Mouse (Mus musculus): ENCODE results near the gene Cubn.

Cubn gene

GRCm38 (mm10) chr2:13491734-13492133 is at the start of gene Cubn:
Gene Cubn, minus strand, starts transcription at chr2:13491813.
- DNase-seq (ENCODE audit: low read depth, low spot score), result no peak

- no peak for DNase-seq (ENCODE audit: low read depth, low spot score)
These were observed 48.2 kb upstream of the Cubn start for GRCm38 (mm10) chr2:13539860-13540259.

- no peak for DNase-seq (ENCODE audit: low read depth, low spot score)
These were observed 47.2 kb upstream of the Cubn start for GRCm38 (mm10) chr2:13538704-13539377.

DNA sequence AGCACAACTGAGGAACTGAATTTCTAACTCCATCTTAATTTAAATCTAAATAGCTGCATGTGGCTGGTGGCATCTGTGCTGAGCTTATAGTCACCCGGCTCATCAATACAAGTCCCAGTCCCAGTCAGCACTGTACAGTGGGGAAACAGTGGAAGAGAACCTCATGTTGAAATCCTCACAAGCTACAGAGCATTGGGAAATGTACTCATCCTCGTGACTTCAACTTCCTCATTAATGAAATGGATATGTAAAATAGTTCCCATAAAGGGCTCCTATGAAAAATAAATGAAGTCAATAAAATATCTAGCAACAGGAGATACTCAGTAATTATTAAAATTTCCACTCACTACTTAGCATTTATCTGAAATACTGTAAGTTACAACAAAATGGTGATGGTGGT is 46.6 kb upstream of the Cubn start:
- no peak for DNase-seq (ENCODE audit: low read depth, low spot score)

- peak; percentile 46 for DNase-seq (ENCODE audit: low read depth, low spot score)
These were observed 46.1 kb upstream of the Cubn start for GRCm38 (mm10) chr2:13537733-13538132.

- DNase-seq (ENCODE audit: low read depth, low spot score), result no peak
These were observed 45.1 kb upstream of the Cubn start for GRCm38 (mm10) chr2:13536747-13537146.

- no peak for DNase-seq (ENCODE audit: low read depth, low spot score)
These were observed 39.0 kb upstream of the Cubn start for GRCm38 (mm10) chr2:13530639-13531038.

- DNase-seq (ENCODE audit: low read depth, low spot score), result no peak
These were observed 37.8 kb upstream of the Cubn start for GRCm38 (mm10) chr2:13529253-13529933.

GRCm38 (mm10) chr2:13527531-13527930 is 35.9 kb upstream of the Cubn start:
- no peak for DNase-seq (ENCODE audit: low read depth, low spot score)

DNA sequence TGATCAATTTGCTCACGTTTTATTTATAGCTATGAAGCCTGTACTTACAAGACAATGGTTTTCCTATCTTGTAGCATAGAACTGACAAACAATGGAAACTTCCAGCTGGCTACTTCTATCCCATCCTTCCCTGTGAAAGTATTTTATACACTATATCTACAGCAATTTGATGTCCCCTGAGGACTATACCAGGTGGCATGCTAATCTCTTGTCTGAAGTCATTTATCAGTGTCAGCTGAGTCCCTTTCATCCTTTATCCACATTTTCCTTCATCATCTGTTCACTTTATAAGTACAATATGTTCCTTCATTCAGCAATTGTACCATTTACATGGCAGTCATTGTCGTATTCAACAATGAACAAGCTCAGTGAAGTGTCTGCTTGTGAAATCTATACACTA is 35.5 kb upstream of the Cubn start:
- no peak for DNase-seq (ENCODE audit: low read depth, low spot score)

DNA sequence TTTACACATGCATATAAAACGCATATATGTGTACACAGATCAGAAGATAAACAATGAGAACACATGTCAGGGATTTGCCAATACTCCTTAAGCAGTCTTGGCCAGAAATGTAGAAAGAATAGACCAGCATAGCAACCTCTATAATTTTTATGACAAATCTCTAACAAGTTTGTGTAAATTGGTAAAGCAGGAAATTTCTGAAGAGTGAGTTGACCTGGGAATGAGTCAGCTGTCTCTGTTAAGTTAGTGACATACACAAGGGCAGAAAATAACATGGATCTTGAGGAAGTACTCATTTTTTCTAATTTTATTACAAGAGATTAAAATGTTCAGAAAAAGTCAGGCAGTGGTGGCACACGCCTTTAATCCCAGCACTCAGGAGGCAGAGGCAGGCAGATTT is 34.6 kb upstream of the Cubn start:
- DNase-seq (ENCODE audit: low read depth, low spot score), result no peak

DNA sequence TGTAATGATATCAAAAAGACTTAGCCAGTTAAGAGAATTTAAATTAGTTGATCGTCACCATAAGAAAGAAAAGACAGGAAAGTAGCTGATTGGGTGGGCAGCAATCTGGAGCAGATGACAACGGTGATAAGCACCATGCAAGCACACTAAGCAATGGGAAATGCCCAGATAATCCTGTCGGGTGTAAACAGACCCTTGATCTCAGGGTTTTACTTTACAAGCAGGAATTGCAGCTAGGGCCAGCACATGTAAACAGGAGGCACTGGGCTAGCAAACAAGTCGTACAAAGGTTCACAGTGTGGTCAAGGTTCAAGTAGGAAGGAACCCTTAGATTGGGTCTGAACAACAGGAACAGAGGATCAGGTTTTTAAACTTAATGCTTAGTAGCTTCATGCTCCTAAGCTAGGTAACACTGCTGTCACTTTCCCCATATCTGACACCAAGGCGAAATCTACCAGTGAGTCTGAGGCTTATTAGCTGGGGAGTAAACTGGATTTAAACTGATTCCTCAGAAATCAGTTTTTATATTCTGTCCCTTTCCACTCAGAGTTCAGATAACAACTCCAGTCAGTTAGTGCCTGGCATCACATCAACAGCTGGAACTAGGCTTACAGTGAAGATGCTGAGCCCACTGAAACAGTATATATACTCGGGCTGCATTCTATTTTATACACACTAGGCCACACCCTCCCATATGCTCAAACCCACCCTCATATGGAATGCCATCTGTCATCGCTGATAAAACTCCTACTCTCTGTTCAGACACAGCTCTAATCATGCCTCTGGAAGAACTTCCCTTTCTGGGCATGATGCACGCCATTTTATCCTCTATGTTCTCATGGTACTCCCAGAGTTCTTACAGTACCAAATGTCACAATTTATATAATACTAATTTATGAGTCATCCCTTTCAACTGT is 32.2 kb upstream of the Cubn start:
- DNase-seq (ENCODE audit: low read depth, low spot score), result no peak

- DNase-seq (ENCODE audit: low read depth, low spot score), result no peak
These were observed 30.5 kb upstream of the Cubn start for GRCm38 (mm10) chr2:13522106-13522505.

DNA sequence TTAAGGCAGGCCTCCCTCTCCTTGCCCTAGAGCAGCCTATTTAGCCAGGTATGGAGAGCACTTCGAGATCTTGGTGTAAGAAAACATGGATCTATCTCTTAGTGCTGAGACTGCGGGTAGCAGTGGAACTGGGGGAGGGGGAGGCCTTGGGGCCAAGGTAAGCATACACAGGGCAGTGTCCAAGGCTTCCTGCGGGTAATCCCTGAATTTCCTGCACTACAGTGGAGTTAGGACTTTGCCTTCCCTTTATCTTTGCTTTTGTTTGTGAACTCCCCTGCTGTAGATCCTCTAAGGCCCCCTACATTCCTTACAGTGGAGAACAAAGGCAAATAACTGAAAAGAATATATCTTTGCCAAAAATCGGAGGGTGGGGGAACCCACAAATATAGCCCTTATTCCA is 23.3 kb upstream of the Cubn start:
- no peak for DNase-seq (ENCODE audit: low read depth, low spot score)

GRCm38 (mm10) chr2:13502717-13503116 is 11.1 kb upstream of the Cubn start:
- DNase-seq (ENCODE audit: low read depth, low spot score), result no peak

- DNase-seq (ENCODE audit: low read depth, low spot score), result no peak
These were observed 9.9 kb upstream of the Cubn start for GRCm38 (mm10) chr2:13501553-13501952.

DNA sequence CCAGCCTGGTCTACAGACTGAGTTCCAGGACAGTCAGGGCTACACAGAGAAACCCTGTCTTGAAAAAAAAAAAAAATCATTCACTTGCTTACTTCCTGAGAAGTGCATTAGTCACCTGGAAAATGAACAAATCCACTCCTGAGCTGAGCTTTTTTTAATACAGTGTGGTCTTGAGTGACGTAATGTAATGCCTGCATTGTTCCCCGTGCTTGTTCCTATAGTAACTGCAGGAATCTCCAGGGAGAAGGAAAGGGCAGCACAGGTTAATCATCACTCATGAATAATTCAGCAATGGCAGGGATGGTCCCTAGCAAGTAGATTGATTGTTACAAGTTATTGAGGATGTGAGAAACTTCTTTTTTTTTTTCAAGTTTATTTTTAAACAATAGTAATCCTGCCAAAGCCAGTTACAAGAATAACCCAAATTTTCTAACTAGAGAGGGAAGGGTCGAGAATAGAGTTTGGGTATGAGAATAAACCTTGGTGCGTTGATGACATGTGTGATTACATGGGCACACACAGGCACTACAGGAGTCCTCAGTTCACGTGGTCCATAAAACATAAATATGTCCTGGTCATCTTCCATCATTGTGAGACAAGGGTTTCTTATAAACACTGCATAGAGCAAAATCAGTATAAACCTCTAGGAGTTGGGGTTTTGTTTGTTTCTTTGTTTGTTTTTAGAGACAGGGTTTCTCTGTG is 8.8 kb upstream of the Cubn start:
- DNase-seq (ENCODE audit: low read depth, low spot score), result no peak

DNA sequence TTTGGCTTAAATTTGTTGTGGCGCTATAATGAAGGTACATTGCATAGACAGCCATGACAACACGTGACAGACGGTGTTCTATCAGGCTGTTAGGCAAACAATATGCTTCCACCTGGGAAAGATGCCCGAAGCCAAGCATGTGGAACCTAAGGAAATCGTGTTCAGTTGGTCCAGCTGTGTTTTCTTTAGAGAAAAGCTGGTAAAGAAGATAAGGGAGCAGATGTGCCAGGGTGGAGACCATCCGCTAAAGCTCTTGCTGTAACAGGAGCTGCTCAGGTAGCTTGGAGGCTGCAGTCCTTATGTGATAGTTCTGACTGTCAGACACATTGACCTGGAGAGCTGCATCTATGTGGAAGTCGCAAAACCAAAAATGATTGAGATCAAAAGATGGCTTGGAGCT is 7.6 kb upstream of the Cubn start:
- no peak for DNase-seq (ENCODE audit: low read depth, low spot score)

GRCm38 (mm10) chr2:13496087-13496486 is 4.5 kb upstream of the Cubn start:
- DNase-seq (ENCODE audit: low read depth, low spot score), result no peak

DNA sequence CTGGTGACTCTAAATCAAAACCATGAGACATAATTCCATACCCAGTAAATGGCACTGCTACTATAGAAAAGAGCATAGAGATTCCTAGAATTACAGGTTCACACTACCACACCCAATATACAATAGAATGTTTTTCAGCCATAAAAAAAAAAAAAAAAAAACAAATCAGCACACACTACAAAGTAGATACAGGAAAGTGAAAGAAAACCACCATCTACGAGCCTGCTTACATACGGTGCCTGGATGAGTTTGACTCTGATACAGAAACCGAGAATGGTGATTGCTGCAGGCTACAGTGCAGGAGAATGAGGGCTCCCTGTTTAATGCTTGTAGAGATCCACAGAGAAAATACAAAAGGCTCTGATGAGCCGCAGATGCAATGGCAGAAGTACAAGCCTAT is 1.3 kb upstream of the Cubn start:
- DNase-seq (ENCODE audit: low read depth, low spot score), result peak; percentile 24

DNA sequence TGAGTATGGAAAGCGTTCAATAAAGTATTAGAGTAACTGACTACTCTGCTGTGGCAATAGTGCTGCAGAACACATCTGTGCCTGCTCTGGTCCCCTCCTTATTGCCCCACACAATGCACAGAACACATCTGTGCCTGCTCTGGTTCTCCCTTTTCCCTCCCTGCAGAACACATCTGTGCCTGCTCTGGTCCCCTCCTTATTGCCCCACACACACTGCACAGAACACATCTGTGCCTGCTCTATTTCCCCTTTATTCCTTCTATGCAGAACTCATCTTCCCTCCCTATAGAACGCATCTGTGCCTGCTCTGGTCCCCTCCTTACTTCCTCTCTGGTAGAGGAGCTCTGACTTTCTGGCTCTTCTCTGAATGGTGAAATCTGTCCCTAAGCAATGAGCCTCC is 1.1 kb downstream of the Cubn start:
- no peak for DNase-seq (ENCODE audit: low read depth, low spot score)

GRCm38 (mm10) chr2:13486470-13486869 is 5.1 kb downstream of the Cubn start:
- no peak for DNase-seq (ENCODE audit: low read depth, low spot score)

Data from A20 (cell line).